Mouse (Mus musculus): ENCODE measurements around the gene Gm20916.
"Not testable (repeated sequence)": the region's sequence is repeated elsewhere in the genome, so short reads cannot be mapped to it uniquely, and the experiment has no call there.

Gm20916 gene

GRCm38 (mm10) chrY:79319265-79319664 lies at the start of gene Gm20916:
Gene Gm20916 (plus strand): TSS chrY:79319565.
- not testable (repeated sequence) for DNase-seq (ENCODE audit: extremely low read depth, low read depth, low spot score)

Data from fat pad, adult 2 months (tissue).